ENCODE assay signal across 9 mouse cellular contexts in the genomic region with DNA sequence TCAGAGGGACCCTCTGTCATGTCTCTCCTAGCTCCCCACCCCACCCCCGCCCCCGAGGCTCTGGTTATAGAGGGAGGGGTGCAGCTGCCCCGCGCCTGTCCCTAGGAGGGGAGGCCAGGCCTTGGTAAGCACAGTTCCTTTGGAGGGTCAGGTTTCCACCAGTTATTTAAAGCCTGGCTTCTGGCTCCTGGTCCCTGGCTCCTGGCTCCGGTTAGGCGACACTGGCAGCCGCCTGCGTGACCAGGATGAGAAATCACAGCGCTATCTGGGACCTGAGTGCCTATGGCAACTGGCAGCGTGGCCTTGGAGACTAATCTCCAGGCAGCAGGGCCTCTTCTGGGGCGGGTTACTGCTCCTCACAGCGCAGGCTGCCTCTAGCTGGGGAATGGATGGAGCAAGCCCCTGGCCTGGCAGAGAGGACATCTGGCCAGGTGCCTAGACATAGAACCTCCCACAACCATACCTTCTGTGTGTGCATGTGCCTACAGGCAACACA. TPM values are rescaled to one million over a fixed set of nuclear protein-coding genes. Genes with fewer than 3 reads are reported as not detected.
DNase-seq lines count a peak whose midpoint lies in the region; ATAC-seq lines count a peak whose summit lies in the region.
"Had no signal": no experiment of that assay in that cellular context is flagged by ENCODE, and none has a peak within 500 bp of the region (broad histone marks: within the 10 kb centered on the region; RNA-seq: fewer than 3 reads in every experiment).

No protein-coding gene starts in this region.

- no peak overlapping the region for H3K4me2 ChIP-seq in liver, embryonic 12.5 days
- H3K4me2 ChIP-seq in forebrain, embryonic 13.5 days, result no peak overlapping the region

- no peak overlapping the region for H3K27ac ChIP-seq in liver, embryonic 12.5 days
- H3K27ac ChIP-seq in forebrain, embryonic 13.5 days, result peak overlapping the region; percentile 54

- ATAC-seq in liver, embryonic 12.5 days, result 0 out of 2 replicates have a peak, but pooled peaks have one; percentile 8
- 0 out of 2 replicates have a peak, but pooled peaks have one; percentile 36 for ATAC-seq in forebrain, embryonic 13.5 days

- no peaks in the 10 kb centered on the region for H3K36me3 ChIP-seq in liver, embryonic 12.5 days
- peaks cover 27% of the 10 kb centered on the region for H3K36me3 ChIP-seq in forebrain, embryonic 13.5 days (ENCODE audit: poor library complexity, severe bottlenecking)
- H3K36me3 ChIP-seq: G1E had no signal

- no peak overlapping the region for H3K4me3 ChIP-seq in liver, embryonic 12.5 days
- no peak overlapping the region for H3K4me3 ChIP-seq in forebrain, embryonic 13.5 days

- no peaks in the 10 kb centered on the region for H3K9me3 ChIP-seq in liver, embryonic 12.5 days (replicated peaks)
- no peaks in the 10 kb centered on the region for H3K9me3 ChIP-seq in forebrain, embryonic 13.5 days (replicated peaks)
- H3K9me3 ChIP-seq: G1E had no signal

- WGBS in liver, embryonic 12.5 days (ENCODE audit: insufficient replicate concordance), result 62% methylated on average over 12 of the region's 12 CpGs
- WGBS in forebrain, embryonic 13.5 days, result 64% methylated on average over 12 of the region's 12 CpGs

- DNase-seq in liver, result no peak
- peak; percentile 88 for DNase-seq in adrenal gland, postnatal 36 days
- peak; percentile 79 to 88 for DNase-seq in heart, postnatal 10 days
- DNase-seq in layer of hippocampus, postnatal 10 days (ENCODE audit: low spot score in 2 of 2), result peak; percentile 49 to 56
- peak; percentile 32 for DNase-seq in right cerebral cortex, postnatal 4 days
- no peak for DNase-seq in thymus, postnatal 10 days (ENCODE audit: low spot score in 2 of 2)

- intact Hi-C loops in heart, postnatal 10 days (cut with DNase I), result no loop called here

- no peaks in the 10 kb centered on the region for H3K27me3 ChIP-seq in liver, embryonic 12.5 days (replicated peaks)
- H3K27me3 ChIP-seq in forebrain, embryonic 13.5 days, result no peaks in the 10 kb centered on the region

- H3K4me1 ChIP-seq in liver, embryonic 12.5 days, result peaks cover 54% of the 10 kb centered on the region
- H3K4me1 ChIP-seq in forebrain, embryonic 13.5 days, result peaks cover 32% of the 10 kb centered on the region

- H3K9ac ChIP-seq in liver, embryonic 12.5 days, result no peak overlapping the region
- no peak overlapping the region for H3K9ac ChIP-seq in forebrain, embryonic 13.5 days

RNA-seq across cellular contexts. Expression of gene Gtf2ird1, which starts 20.6 kb away (rescaled TPM):
- 23.5 and 26.4 TPM in 2 replicates for polyA plus RNA-seq in liver, embryonic 12.5 days (2016; fragmentation: Nextera tagmentation; extraction: Ambion mirVana)
- total RNA-seq in adrenal gland, postnatal 36 days (2021), result 10 to 100 TPM; 44.4 to 59.1 TPM
- polyA plus RNA-seq in forebrain, embryonic 13.5 days (2015; fragmentation: Nextera tagmentation; extraction: Ambion mirVana), result 72.9 and 80.2 TPM in 2 replicates
- total RNA-seq in heart, postnatal 10 days (2021), result 10 to 100 TPM; 43.3 to 45.5 TPM
- 10 to 100 TPM; 35.6 to 46.3 TPM for total RNA-seq in layer of hippocampus, postnatal 10 days (2021)

Comparison
In these comparisons a context has a peak if more than half of its experiments do, and no peak if none do; other contexts are left out.
1. DNase-seq: peak in adrenal gland, postnatal 36 days (2 of 2), heart, postnatal 10 days (2 of 2), layer of hippocampus, postnatal 10 days (2 of 2) and right cerebral cortex, postnatal 4 days (single experiment); none in liver (single experiment) and thymus, postnatal 10 days (0 of 2).